Mouse (Mus musculus): ENCODE data around the gene Cdr2.
"Not testable (repeated sequence)": the region's sequence is repeated elsewhere in the genome, so short reads cannot be mapped to it uniquely, and the experiment has no call there.

Cdr2 gene

GRCm38 (mm10) chr7:120982200-120982841 lies at the start of gene Cdr2, which contains the start of gene Mfsd13b:
Gene Cdr2 (minus strand): TSS chr7:120982312.
Gene Mfsd13b (plus strand): TSS chr7:120982509.
- DNase-seq (ENCODE audit: low spot score in 2 of 2) = peak; percentile 92 to 98

- DNase-seq (ENCODE audit: low spot score in 2 of 2) = not testable (repeated sequence)
These were observed 47.8 kb upstream of the Cdr2 start for GRCm38 (mm10) chr7:121029947-121030346.

GRCm38 (mm10) chr7:121026300-121026699 lies 44.2 kb upstream of the Cdr2 start:
- no peak for DNase-seq (ENCODE audit: low spot score in 2 of 2)

DNA sequence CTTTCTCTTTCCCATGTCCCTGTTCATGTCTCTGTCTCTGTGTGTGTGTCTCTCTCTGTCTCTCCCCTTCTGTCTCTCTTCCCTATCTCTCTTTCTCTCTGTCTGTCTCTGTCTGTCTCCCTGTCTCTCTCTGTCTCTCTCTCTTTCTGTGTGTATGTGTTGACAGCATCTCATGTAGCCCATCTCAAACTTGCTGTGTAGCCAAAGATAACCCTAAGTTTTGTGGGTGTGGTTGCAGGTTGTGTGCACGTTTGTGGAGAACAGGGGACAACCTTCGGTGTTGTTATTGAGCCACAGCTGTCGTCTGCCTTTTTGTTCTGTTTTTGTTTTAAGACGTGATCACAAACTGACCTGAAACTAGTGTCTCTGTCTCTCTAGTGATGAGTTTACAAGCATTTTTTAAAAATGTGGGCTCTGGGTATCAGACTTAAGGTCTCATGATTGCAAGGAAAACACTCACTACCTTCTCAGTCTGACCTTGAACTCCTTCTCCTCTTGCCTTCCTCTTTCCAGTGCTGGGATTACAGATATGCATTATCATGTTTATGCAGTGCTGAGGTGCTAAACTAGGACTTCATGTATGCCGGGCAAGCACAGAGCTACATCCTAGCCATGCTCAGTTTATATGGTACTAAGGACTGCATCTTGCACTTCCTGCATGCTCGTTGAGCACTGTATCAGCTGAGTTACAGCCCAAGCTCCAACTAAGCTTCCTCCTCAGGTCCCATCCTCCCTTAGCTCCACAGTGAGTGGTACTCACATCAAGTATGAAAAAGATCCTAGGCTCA lies 43.3 kb upstream of the Cdr2 start:
- no peak for DNase-seq (ENCODE audit: low spot score in 2 of 2)

- peak in 1 of 2 experiments; percentile 4 for DNase-seq (ENCODE audit: low spot score in 2 of 2)
These were observed 38.2 kb upstream of the Cdr2 start for GRCm38 (mm10) chr7:121020277-121020676.

GRCm38 (mm10) chr7:121018778-121019177 lies 36.7 kb upstream of the Cdr2 start:
- DNase-seq (ENCODE audit: low spot score in 2 of 2) = no peak

GRCm38 (mm10) chr7:121014486-121014885 lies 32.4 kb upstream of the Cdr2 start:
- DNase-seq (ENCODE audit: low spot score in 2 of 2) = no peak

DNA sequence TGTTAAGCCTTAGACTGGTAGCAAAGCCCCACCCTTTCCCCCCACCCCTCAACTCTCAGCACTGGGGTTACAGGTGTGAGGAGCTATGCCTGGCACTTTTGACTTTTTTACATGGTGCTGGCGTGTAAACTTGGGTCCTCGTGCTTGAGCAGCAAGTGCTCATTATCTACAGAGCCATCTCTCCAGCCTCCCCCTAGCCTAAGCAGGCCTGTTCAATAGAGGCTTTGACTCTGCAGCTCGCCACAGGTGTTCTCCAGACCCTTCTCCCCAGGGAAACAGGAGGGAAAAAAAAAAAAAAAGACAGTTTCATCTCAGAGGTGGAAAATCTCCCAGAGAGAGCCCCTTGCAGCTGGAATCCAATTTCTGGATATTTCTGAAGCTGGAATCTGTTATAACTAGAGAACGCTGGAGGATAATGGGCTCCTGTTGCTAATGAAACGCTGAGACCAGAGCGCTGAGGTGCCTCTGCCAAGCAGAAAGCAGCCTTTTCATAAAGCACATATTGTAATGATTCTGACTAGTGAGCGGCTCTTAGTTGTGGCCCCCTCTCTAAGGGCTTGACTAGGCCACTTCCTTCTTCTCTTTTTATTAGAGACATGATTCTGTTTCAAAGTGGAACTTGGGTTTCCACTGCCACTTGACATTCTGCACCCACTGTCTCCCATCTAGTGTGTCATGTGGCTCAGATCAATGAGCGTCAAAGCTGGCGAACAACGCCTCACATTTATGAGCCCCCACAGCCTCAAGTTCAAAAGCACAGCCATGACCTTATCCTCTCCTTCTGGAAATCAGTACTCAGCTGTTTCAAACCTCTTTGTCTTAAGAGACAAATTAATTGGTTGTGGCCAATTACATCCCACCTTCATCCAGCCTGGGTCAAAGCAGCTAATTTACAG lies 29.9 kb upstream of the Cdr2 start:
- DNase-seq (ENCODE audit: low spot score in 2 of 2) = no peak

DNA sequence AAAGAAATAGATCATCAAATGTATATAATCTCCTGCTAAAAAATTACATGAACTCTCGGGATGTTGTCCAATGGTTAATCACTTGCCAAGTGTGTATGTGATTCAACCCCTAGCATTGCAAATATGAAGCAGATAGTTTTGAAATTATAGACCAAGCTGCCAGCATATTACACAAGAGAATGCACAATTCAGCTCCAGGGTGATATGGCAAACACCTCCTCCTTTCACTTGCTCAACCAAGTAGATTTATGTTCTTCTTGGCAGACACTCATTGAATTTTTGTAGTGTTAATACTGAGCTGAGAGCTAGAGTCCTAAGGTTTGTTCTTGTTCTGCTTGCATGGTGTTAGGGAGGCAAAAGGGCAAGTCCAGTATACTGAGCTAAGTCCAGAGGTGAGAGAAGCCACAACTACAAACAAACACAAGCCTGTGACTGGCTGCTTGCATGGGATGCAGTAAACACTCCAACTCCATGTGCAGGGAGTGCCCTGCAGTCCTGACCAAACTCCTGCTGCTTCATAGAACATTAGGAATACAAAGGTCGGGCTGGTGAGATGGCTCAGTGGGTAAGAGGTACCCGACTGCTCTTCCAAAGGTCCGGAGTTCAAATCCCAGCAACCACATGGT lies 21.8 kb upstream of the Cdr2 start:
- DNase-seq (ENCODE audit: low spot score in 2 of 2) = no peak

- DNase-seq (ENCODE audit: low spot score in 2 of 2) = no peak
These were observed 20.4 kb upstream of the Cdr2 start for GRCm38 (mm10) chr7:121002407-121002928.

DNA sequence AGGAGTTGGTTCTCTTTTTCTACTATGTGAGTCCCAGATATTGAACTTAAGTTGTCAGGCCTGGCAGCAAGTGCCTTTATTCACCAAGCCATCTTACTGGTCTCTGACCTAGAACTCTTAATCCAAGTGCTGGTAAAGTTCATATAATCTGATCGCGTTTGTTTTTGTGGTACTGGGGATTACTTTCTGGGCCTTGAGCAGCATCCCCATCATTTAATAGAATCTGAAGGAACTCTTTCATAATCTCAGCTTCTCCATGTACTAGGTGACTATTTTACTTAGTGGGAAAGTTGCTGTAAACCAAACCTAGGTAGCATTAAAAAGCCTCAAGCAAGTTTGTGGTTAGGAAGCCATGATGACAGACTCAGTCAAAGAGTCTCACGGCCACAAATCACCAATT lies 19.8 kb upstream of the Cdr2 start:
- no peak for DNase-seq (ENCODE audit: low spot score in 2 of 2)

DNA sequence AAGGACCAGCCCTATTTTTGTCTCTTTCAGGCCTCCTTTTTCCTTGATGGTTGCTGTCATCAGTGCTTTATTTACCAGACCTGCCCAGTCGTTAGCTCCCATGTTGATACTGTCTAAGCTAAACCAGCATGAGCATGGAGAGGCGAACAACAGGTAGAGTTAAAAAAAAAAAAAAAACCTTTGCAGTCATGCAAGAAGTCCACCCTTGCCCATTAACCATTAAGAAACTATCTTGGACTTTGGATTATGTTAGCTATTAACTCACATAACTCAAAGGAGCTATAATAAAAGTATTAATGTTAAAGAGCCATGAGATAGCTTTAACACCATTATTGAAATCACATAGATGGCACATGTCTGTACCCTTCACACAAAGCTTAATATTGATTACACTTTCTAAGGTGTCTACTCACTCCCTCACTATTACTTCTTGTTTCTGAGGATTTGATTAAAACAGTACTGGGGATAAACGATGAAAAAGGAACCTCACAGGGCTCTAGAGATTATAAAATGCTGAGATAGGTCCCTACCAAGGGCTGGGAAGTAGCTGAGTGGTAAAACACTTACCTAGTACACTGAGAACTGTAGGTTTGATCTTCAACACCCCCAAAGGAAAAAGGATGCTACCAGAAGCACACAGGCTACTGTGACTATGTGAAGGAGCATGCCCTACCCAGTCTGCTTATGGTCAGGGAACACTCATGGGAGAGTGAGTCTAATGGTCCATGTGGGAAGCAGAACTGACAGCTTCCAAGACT lies 18.1 kb upstream of the Cdr2 start:
- no peak for DNase-seq (ENCODE audit: low spot score in 2 of 2)

DNA sequence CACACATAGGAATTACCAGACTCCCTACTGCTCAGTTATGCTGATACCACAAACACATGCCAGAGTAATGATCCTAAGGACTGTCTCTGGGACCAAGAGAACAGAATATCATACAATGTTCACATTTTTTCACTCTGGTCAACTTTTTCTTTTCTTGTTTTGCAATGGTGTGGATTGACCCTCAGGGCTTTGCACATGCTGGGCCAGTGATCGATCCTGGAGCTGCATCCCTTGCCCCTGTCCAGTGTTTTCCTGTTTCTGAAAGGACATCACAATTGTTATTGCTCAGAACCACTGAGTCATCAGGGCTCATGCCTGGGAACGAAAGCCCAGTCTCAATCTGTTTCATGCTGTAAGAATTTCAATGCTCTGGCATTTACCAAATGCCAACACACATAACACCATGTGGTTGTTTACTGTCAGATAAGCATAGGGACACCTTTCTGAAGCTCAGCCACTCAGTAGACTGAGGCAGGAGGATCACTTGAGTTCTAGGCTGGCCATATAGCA lies 17.0 kb upstream of the Cdr2 start:
- no peak for DNase-seq (ENCODE audit: low spot score in 2 of 2)

- DNase-seq (ENCODE audit: low spot score in 2 of 2) = no peak
These were observed 9.1 kb upstream of the Cdr2 start for GRCm38 (mm10) chr7:120991191-120991590.

GRCm38 (mm10) chr7:120982968-120983367 lies 856 bp upstream of the Cdr2 start:
- DNase-seq (ENCODE audit: low spot score in 2 of 2) = no peak

DNA sequence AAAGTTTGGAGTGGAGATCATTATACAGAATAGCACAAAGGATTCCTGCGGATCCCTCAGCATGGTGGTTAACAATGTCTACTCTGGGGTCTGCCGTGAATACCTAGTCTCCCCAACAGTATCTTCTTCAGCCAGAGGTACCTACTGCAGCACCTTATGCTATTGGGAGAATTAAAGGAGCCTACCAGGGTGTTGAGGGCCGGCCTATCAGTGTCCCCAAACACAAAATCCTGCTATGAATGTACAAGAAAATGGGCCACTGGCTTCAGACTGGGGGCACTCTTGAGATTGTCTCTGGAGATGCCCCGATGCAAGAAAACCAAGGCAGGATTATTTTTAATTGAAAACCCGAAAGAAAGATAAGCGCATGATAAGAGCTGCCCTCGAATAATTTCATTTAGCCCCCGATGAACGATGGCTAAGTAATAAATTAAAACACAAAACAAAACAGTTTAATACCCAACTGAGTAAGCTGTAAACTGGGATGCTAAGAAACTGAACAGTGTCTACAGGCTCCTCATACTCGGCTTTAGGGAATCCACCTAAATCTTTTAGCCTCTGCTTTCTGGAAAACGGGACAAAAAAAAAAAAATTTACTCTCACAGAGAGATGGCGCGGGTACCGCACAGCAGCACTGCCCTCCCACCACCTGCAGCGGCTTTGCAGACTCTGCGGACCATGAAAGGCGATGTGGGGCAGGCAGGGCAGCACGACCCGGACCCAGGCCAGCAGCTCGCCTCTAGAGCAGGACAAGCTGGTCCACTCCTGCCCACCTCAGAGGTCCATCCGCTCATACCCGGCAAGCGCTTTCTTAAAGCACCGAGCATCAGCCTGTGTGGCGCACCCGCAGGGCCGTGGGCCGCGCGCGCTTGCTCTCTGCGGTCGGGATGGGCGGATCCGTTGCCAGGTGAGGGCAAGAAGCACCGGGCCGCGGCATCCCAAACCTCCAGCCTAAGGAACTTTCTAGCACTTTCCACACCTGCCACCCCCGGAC lies 884 bp downstream of the Cdr2 start:
- DNase-seq (ENCODE audit: low spot score in 2 of 2) = peak in 1 of 2 experiments; percentile 28

DNA sequence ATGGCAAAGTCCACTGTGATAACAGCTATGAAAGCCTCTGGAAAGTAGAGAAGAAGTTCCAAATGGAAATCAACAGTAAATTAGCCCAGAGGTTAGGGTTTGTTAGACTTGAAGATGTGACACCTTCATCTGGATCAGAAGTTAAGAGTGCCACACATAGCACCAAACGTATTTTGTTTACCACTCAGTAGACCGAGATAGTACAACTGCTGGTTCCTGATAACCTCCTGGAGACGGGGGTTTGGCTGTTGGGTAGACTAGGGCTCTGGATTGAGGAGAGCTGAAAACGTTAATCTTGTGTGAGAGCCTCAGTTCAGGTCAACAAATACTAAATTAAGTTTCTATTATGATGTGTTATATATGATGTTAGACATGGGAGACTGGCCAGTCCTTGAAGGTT lies 2.1 kb downstream of the Cdr2 start:
- no peak for DNase-seq (ENCODE audit: low spot score in 2 of 2)

GRCm38 (mm10) chr7:120977063-120977462 lies 5.0 kb downstream of the Cdr2 start:
- DNase-seq (ENCODE audit: low spot score in 2 of 2) = no peak

GRCm38 (mm10) chr7:120974001-120974400 lies 8.1 kb downstream of the Cdr2 start:
- DNase-seq (ENCODE audit: low spot score in 2 of 2) = no peak

All from left cerebral cortex, adult 9 months (tissue).